Mouse (Mus musculus) left cerebral cortex, adult 2 months (tissue): ENCODE results near the gene Tcf7l1. TPM values are rescaled to one million over a fixed set of nuclear protein-coding genes. Genes with fewer than 3 reads are reported as not detected.

ENCODE experiments used
- DNase-seq, 2 experiments: peaks; one replicate each; pipeline ENCODE4 v3.0.0; 2021 to 2022; ENCODE audit warnings: low spot score in 2 of 2, mixed read lengths in 1 of 2; ENCODE audit errors: extremely low spot score in 1 of 2
- H3K27ac ChIP-seq: fragments of 200-600 bp; 2 replicates; pipeline ENCODE4 v1.8.1; 2022
- H3K4me3 ChIP-seq: fragments of 200-600 bp; 2 replicates; pipeline ENCODE4 v1.8.1; 2022
- CTCF ChIP-seq: fragments of 200-600 bp; IDR thresholded peaks from 2 replicates; pipeline ENCODE4 v1.8.1; 2022; ENCODE audit warnings: antibody characterized with exemption, mild to moderate bottlenecking, moderate library complexity
- intact Hi-C: fragments of 180-260 bp; cut with DNase I; formaldehyde crosslinking; loops from one replicate; pipeline ENCODE4 v1.15.1; 2025
- total RNA-seq, 2 experiments: library from RNA; stranded (reverse); gene quantifications; 2 replicates each; pipeline ENCODE4 v1.2.3; 2021

Gene Tcf7l1
- total RNA-seq, 2 experiments from 2014 or later = 2.9 to 3.8 TPM

DNA sequence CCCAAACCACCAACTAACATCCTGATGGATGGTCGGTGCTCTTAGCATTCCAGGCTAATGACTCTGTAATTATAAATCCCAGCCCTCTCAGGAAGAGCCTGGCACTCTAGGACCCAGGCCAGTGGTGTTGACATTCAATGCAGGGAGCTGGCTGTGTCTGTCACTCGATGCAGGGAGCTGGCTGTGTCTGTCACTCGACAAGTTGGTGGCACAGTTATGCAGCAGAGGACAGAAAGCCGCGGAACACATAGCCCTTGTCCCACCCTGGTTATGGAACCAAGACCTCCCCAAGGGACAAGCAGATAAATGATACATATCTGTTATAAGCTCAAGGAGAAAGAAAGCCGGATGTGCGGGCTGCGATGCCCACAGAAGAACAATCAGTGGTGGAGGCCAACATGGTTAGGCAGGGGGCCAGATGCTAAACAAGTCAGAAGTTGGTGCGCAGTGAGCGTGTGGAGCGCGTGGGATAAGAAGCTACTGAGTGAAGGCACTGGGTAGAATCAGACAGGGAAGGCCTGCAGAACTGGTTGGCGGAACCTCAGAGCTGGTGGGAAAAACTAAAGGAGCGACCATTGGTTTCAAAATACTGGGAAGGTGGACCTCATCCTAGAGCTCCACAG lies 33.7 kb downstream of the Tcf7l1 start:
- no peak for DNase-seq
- H3K27ac ChIP-seq = no peak overlapping the region
- no peak overlapping the region for H3K4me3 ChIP-seq
- intact Hi-C loops = no loop called here
- no peak for TF ChIP-seq CTCF

DNA sequence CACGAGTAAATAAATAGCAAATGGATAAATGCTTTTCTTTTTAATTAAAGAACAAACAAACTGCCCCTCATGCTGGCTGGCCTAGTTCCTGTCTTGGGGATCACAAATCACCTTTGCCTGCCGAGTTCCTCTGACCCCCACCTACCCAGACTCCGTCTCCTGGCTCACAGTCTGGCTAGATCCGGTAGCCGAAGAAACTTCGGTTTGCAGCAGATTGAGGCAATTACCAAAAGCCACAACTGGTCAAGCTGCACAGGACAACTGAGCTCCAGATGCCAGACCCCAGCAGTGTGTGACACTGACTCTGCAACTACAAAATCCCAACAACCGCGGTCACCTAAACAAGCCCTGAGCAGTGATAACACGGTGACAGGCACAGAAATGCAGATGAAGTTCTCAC lies 34.8 kb downstream of the Tcf7l1 start:
- intact Hi-C loops = no loop called here
- TF ChIP-seq CTCF = no peak
- Histone ChIP-seq H3K27ac (no peak overlapping the region), H3K4me3 (no peak overlapping the region)
- no peak for DNase-seq

DNA sequence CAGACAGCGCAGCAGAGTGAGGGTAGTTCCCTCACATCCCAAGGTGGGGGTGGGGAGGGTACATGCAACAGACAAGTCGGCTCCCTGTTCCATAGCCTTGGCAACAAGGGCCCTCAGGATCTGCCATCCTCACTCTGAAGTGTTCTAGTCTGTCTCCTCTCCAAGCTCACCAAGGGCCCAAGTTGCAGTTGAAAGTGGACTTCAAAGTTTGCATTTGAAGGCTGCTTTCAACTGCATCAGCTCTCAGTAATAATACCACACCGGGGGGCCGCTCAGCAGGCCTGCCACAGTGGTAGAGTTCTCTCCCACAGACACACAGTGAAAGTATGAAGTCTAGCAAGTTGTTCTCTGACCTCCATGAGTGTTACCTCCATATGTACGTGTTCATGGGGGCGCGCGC lies 35.3 kb downstream of the Tcf7l1 start:
- Histone ChIP-seq H3K4me3 (no peak overlapping the region), H3K27ac (no peak overlapping the region)
- no peak for DNase-seq
- no peak for TF ChIP-seq CTCF
- intact Hi-C loops = no loop called here

- H3K4me3 ChIP-seq = no peak overlapping the region
- no peak for TF ChIP-seq CTCF
- DNase-seq = no peak
- intact Hi-C loops = no loop called here
- no peak overlapping the region for H3K27ac ChIP-seq
These were observed 36.2 kb downstream of the Tcf7l1 start for GRCm38 (mm10) chr6:72752824-72753223.

DNA sequence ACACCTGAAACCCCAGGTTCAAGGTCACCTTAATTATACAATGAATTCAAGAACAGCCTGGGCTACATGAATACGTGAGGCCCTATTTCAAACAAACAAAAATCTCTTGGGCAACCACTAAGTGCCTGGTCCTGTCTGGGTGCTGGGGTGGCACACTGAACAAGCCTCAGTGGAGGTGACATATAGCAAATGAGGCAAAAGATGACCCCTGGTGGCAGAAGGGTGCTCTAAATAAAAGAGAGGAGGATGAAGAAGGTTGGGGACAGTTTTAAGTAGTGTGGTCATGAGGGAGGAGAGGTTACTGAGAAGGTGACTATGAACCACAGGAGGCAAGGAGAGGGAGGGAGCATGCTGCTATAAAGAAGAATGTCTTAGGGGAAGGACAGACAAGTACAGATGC lies 37.8 kb downstream of the Tcf7l1 start:
- Histone ChIP-seq H3K4me3 (no peak overlapping the region), H3K27ac (no peak overlapping the region)
- DNase-seq = no peak
- TF ChIP-seq CTCF = peak; percentile 11
- intact Hi-C loops = no loop called here

GRCm38 (mm10) chr6:72748882-72749437 lies 40.1 kb downstream of the Tcf7l1 start:
- intact Hi-C loops = no loop called here

DNA sequence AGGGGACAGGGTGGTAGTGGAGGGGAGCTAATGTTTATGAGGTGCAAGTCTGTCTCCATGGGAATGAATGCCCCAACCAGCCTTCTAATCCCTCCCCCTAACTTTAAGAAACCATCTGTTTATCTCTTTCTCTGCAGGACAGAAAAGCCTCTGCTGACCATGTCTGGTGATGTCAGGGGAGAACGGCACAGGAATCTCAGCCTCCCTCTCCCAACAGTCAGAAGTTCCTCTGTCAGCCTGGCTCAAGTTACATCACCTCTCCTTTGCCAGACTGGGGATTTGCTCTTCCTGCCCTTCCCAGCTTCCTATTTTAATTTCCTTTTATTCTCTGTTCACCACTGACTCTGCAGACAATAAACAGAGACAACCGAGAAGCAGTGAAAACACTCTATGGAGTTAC lies 40.6 kb downstream of the Tcf7l1 start:
- Histone ChIP-seq H3K4me3 (no peak overlapping the region), H3K27ac (no peak overlapping the region)
- intact Hi-C loops = no loop called here
- no peak for TF ChIP-seq CTCF
- DNase-seq = no peak

More at GRCm38 (mm10) chr6:72748882-72749437, 40.1 kb downstream of the Tcf7l1 start:
- Histone ChIP-seq H3K27ac (no peak overlapping the region), H3K4me3 (no peak overlapping the region)
- TF ChIP-seq CTCF = no peak
- no peak for DNase-seq

DNA sequence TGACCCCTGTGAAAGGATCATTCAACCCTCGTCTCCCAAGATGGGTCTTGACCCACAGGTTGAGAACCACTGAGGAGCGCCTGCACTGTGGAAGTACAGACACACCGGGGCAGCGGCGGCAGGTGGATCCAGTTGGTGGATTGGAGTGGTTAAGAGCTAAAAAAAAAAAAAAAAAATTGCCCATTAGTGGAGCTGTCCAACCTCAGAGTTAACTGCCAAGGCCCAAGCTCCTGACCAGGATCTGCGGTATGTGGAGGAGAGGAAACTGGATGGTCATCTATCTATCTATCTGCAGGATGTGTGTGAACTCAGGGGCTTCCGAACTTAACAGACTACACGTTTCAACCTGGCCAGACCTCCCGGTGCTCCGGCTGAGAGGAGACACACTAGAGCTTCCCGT lies 41.2 kb downstream of the Tcf7l1 start:
- intact Hi-C loops = no loop called here
- Histone ChIP-seq H3K27ac (no peak overlapping the region), H3K4me3 (no peak overlapping the region)
- DNase-seq = no peak
- no peak for TF ChIP-seq CTCF

DNA sequence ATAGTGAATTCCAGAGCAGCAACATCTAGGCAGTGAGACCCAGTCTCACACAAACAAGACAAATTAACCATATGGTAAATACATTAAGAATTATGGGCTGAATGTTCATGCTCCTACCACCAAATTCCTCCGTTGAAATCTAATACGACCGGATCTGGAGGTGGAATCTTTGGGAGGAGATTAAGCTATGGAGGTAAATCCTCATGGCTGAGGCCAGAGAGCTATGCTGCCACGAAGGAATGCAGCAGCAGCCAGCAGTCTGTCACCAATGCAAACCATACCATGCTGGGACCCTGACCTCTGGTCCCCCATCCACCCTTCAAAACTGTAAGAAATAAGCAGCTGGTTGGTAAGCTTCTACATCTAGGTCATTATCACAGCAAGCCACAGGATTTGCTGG lies 41.9 kb downstream of the Tcf7l1 start:
- no peak for TF ChIP-seq CTCF
- no peak overlapping the region for H3K4me3 ChIP-seq
- H3K27ac ChIP-seq = no peak overlapping the region
- DNase-seq = no peak
- intact Hi-C loops = no loop called here

DNA sequence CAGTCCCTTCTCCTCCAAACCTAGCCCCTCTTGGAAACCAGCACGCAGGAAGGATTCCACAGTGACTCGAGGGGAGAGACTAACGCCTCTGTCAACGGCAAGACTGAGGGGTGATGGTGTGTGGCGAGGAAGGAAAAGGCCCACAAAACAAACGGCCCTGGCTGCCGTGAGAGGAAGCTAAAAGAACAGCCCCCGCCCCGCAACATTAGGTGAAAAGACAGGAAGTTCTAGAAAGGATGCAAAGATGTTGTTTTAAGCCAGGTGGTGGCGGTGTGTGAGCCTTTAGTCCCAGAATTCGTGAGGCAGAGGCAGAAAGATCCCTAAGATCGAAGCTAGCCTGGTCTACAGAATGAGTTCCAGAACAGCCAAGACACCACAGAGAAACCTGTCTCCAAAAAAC lies 43.3 kb downstream of the Tcf7l1 start:
- no peak overlapping the region for H3K27ac ChIP-seq
- intact Hi-C loops = no loop called here
- no peak for TF ChIP-seq CTCF
- no peak overlapping the region for H3K4me3 ChIP-seq
- DNase-seq = no peak

GRCm38 (mm10) chr6:72744144-72744800 lies 44.8 kb downstream of the Tcf7l1 start:
- DNase-seq = no peak
- intact Hi-C loops = no loop called here
- TF ChIP-seq CTCF = no peak
- Histone ChIP-seq H3K27ac (no peak overlapping the region), H3K4me3 (no peak overlapping the region)

- Histone ChIP-seq H3K4me3 (no peak overlapping the region), H3K27ac (no peak overlapping the region)
- no peak for DNase-seq
- no peak for TF ChIP-seq CTCF
- intact Hi-C loops = no loop called here
These were observed 45.4 kb downstream of the Tcf7l1 start for GRCm38 (mm10) chr6:72743624-72744041.

DNA sequence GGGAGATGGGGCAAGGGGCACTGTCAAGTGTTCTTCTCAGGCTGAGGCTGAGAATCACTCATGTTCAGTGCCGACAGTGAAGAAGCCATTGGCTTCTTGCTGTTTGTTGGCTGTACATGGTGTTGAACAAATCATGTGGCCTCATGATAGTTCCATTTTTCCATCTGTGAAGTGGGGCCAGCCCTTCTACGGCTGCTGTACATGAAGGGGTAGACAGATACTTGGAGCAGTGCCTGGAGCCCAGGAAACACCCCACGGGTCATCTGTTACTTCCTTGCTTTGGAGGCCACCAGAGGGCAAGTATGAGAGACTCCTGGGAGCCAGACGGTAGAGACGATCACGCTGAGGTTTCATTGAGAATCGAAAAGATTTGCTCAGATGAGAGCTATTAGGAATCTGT lies 46.7 kb downstream of the Tcf7l1 start:
- H3K4me3 ChIP-seq = no peak overlapping the region
- DNase-seq = no peak
- TF ChIP-seq CTCF = no peak
- no peak overlapping the region for H3K27ac ChIP-seq
- intact Hi-C loops = no loop called here
